Mouse (Mus musculus): ENCODE measurements around the gene Pde11a.
"Not testable (repeated sequence)": the region's sequence is repeated elsewhere in the genome, so short reads cannot be mapped to it uniquely, and the experiment has no call there.

The Pde11a gene

DNA sequence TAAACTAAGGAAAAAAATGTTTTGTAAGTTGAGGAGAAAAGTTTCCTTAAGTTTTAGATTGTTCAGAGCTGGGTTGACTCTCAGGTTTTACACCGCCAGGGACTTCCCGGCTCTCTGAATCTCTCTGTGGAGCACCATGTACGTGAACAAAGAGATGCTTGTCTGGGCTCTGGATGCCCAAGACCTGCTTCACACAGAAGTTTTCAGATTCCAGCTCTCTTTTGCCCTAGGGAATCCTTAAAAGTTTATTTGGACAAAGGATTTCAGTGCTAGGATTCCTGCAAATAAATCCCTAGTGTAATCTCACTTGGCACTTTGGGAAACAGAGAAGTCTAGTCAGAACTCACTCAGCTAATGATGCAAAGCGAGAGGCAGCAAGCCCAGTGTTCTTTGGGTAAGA lies 348.9 kb downstream of the Pde11a start:
- no peak for DNase-seq (ENCODE audit: low spot score)

DNA sequence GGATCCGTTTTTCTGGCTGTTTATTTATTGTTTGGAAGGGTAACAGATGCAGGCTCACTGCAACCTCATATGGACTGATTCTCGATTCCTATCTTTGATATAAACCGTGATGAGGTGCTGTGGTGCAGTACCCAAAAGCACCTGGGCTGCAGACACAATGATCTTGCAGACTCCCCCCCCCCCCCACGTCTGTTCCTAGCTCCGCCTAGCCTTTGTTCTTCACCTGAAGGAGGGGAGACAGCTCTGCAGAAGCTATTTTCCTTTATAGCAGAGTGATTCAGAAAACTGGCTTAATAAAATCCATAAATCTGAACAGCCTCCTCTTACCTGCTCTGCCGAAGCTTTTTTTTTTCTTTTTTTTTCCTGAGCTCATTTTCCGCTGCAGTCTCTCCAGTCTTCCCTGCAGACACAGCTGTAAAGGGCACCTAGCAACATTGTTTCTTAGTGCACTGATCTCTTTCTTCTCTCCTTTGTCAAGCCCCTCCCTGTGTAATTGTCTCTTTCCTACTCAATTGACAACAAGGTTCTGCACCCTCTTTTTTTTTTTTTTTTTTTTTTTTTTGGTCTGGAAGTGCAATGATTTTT lies 349.7 kb downstream of the Pde11a start:
- DNase-seq (ENCODE audit: low spot score) = no peak

- no peak for DNase-seq (ENCODE audit: low spot score)
Observed at GRCm38 (mm10) chr2:75988378-75988777, 350.2 kb downstream of the Pde11a start.

DNA sequence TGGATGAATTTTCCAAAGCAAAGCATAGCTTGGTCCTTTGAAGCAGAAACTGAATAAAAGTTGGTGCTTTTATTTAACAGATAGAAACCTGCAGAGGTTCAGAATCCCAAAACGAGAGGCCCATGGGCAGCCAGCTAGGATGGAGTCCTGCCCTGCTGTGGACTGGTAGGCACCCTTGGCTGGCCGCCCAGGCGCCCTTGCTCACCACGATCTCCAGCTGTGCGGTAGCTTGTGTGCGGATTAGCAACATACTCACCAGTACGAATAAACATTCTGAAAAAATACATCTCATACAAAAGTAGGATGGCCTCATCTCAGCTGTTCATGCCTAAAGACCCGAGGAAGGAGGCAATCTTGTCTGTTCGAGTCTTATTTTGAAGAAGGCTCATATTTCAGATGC lies 350.8 kb downstream of the Pde11a start:
- no peak for DNase-seq (ENCODE audit: low spot score)

- peak; percentile 88 for DNase-seq (ENCODE audit: low spot score)
Observed at GRCm38 (mm10) chr2:75985124-75985523, 353.4 kb downstream of the Pde11a start.

DNA sequence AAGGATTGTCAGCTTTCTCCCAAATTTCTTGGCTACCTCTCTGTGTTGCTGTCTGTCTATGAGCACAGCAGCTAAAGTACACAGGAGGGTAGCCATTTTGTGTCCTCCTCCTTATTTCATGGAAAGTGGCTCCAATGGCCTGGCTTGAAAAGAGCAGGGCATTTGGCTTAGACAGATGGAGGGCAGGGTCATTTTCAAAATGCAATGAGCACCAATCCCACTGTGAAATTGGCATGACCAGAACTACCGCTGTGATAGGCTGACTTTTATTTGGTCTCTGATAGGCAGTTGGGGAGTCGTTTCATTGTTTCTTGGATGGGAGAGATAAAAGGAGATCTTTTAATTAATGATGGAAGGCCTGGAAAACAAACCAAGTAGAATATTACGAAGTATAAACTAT lies 354.7 kb downstream of the Pde11a start:
- DNase-seq (ENCODE audit: low spot score) = no peak

GRCm38 (mm10) chr2:75983091-75983490 lies 355.5 kb downstream of the Pde11a start:
- no peak for DNase-seq (ENCODE audit: low spot score)

DNA sequence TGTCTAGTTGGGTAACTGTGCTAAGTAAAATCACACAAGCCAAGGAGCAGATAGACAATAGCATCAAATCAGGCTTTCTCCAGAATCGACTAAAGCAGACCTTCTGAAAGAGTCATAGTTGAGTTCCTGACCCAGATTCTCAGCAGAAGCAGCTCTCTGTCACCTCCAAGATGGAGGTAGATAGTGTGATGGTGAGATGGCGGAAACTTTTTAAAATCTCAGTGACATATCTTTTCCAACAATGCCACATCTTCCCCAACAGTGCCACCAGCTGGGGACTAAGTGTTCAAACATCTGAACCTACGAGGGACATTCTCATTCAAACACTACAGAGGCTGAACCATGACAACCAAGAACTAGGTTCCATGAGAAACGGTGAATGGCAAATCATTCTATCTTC lies 355.9 kb downstream of the Pde11a start:
- DNase-seq (ENCODE audit: low spot score) = no peak

DNA sequence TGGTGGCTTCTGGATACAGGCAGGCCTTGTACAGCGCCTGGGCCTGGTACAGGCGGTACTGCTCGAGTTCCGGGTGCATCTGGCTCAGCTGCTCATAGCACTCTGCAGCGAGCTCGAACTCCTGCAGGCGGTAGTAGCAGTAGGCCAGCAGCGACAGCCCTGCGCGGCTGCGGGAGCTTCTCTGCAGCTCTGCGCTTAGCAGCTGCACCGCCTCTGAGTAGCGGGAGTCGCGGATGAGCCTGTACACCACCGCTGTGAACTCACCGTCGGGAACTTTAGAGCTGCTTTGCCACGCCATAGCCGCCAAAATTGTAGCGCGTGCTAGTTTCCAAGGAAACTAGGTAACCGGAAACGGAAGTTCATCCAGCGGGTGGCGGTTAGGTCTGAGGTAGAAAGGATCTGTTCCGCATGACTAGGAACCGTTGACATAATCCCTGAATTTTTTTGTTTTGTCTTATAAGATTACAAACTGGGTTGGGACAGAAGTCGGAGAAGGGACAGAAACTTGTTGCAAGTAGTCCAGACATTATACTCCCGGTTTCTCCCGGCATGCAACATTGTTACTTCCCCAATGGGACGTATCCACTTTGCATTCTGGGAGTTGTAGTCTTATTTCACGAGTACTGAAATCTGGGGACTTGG lies 357.0 kb downstream of the Pde11a start, which contains the start of gene Ttc30a1:
TSS of gene Ttc30a1 (minus strand) at position 528 of the 642 bp plus-strand sequence.
- peak; percentile 87 for DNase-seq (ENCODE audit: low spot score)

DNA sequence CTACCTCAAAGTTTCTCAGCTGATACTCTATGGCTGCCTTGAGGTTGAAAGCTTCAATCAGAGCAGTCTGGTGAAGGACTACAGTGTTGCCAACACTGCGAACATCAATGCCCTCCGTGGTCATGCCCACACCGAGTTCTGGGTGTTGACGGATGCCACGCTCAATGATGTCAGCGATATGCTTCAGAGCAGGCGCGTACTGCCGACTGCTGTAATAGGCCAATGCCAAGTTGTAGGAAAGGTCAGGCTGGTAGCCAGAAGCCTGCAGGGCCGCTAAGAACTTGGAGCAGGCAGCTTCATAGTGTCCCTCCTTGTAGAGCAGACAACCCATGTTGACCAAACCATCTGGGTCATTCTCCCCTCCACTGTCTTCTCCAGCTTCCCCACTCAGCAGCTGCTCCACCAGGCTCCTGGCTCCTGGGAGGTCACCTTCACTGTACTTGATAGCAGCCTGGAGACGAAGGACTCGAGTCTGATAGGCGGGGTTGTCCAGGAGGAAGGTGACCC lies 357.6 kb downstream of the Pde11a start:
- DNase-seq (ENCODE audit: low spot score) = not testable (repeated sequence)

GRCm38 (mm10) chr2:75977752-75978368 lies 360.7 kb downstream of the Pde11a start, which contains the start of gene Ttc30a2:
Gene Ttc30a2 (minus strand): TSS chr2:75978170.
- DNase-seq (ENCODE audit: low spot score) = not testable (repeated sequence)

DNA sequence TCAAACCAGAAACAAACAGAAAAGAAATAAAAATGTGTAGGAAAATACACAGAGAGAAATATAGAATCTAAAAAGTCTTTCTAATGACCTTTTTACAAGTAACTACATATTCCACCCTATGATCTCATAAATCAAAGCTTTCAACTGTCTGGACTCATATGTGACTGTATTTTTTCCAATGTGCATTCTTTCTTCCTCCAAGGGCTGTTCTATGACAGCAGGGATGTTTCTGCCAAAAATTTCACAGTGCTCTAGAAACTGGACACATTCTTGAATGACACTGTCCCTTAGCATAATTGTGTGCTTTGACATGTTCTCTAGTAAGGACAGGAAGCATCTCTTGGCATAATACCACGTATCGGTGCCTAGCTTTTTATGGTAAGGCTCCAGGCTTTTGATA lies 362.5 kb downstream of the Pde11a start:
- DNase-seq (ENCODE audit: low spot score) = not testable (repeated sequence)

GRCm38 (mm10) chr2:75974131-75974530 lies 364.4 kb downstream of the Pde11a start:
- DNase-seq (ENCODE audit: low spot score) = no peak

- DNase-seq (ENCODE audit: low spot score) = peak; percentile 81
Observed at GRCm38 (mm10) chr2:75964972-75965371, 373.6 kb downstream of the Pde11a start.

GRCm38 (mm10) chr2:75964512-75964911 lies 374.1 kb downstream of the Pde11a start:
- DNase-seq (ENCODE audit: low spot score) = peak; percentile 67

DNA sequence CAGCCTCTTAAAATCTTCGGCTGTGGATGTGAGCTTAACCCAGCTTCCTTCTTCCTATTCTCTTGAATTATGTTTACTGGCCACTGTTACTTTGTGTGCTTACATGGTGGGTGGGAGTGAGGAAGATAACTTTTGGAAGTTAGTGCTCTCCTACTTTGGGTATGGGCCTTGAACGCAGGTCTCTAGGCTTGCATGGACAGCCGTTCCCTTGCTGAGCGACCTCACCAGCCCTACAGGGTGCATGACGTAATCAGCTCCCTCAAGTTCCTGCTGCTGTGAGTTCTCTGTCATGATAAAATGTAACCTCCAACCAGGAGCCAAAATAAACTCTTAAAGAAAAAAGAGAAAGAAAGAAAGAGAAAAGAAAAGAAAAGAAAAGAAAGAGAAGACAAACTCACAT lies 374.5 kb downstream of the Pde11a start:
- no peak for DNase-seq (ENCODE audit: low spot score)

DNA sequence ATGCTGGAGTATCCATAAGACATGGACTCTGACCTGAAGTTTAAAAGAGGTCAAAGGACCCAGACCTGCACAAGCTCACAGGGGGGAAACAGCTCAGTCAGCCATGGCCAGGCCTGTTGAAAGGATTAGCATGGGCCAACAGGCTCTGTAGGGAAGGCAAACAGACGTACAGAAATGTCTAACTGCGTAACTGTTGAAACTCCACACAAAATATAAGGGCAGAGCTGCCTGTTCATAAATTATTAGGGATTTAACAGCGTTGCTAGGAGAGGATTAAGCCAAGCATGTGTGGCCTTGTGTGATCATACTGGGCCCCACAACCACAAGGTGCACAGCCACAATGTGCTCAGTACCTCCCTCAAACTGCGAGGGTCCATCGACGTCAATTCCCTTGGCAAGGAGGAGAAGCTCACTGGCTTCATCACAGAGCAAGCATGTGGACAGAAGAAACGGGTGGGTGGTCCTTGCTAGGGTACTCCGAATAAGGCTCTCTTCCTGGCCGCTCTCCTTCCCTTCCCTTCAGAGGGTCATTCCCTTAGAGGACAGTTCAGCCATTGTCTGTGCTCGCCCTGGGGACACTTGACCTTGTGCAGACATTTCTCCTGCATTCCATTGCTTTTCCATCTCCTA lies 375.2 kb downstream of the Pde11a start:
- DNase-seq (ENCODE audit: low spot score) = no peak

DNA sequence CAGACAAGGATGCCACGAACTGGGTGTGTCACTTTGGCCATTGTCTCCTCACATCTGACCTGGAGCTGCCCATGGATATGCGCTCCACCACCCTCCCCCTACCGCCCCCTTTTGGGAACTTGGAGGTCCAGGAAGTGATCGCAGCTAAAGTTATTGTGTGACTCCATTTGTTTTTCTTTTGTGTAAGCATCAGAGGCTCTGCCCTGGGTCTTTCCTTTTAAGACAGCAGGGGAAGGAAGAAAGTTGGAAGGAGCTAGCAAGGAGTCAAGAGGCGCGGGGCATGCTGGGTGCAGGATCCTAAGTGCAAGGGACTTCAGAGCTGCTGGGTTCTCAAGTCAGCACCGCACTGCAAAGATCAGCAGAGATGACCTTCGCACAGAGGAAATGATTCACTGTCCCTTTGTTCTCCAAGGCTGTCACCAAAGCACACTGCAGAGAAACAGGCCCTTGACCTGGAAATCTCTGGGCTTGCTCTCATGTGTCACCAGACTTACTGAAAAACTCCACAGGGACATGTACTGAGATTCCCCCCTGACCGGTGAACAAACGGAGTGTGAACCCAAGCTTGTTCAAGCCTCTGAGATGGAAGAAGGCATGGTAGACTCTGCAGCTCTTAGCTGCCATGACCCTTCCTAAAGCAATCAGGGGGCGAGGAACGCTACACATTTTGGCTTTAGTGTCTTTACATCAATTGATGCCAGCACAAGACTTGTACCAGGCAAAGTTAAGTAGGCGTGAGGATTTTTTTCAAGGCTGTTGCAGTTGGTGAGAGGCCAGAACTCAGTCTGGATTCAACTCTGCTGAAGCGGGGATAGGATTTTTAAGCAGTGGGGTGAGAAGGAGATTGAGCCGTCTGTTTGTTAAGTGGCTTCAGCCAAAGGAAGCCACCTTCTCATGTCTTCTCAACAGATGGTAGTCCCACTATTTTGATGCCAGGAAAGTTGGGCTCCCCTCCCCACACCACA lies 377.9 kb downstream of the Pde11a start:
- peak; percentile 15 for DNase-seq (ENCODE audit: low spot score)

GRCm38 (mm10) chr2:75959850-75960365 lies 378.7 kb downstream of the Pde11a start:
- peak; percentile 54 for DNase-seq (ENCODE audit: low spot score)

DNA sequence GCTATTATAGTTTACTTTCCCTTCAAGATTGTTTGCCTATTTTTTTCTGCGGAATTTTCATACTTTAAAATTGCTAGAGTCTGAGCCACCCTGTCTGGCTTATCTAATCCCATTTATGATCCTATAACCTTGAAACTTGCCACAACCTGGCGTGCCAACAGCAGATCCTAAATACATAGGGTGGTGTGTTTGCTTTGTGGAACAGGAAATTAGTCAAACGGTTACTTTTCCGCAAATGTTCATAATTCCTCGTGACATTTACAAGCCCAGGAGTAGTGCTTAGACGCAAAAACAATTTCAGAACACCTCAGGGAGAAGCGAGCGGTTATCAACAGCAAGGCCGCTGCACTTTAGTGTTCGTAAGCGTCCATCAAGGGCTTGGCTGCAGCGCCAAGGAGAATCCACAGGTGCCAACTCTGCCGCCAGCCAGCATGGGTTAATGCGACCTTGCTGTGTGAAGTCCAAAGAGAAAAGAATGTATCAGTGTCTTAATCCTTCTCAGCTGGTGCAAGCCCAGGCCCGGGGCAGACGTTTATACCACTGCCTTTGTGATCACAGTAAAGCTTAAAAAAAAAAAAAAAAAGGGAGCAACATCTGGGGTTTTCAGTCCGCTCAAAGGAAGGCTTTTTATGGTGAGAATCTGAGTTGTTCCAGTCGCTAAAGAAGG lies 379.3 kb downstream of the Pde11a start:
- peak; percentile 54 for DNase-seq (ENCODE audit: low spot score)

- DNase-seq (ENCODE audit: low spot score) = no peak
Observed at GRCm38 (mm10) chr2:75955709-75956108, 382.9 kb downstream of the Pde11a start.

Data from retina, embryonic 14.5 days (tissue).